Mouse (Mus musculus): ENCODE data around the gene Cacna1h.

GRCm38 (mm10) chr17:25433617-25434606 lies at the start of gene Cacna1h:
- TF ChIP-seq MYOD1 (IDR thresholded peaks at IDR 0.05; ENCODE audit: control insufficient read depth in 1 of 3, insufficient read length in 2 of 3, low read depth in 2 of 3) (no peak), POLR2A (IDR thresholded peaks at IDR 0.05; ENCODE audit: insufficient read length, low read depth) (no peak), USF1 (IDR thresholded peaks at IDR 0.05; ENCODE audit: low read depth) (no peak), CEBPB (IDR thresholded peaks at IDR 0.05; ENCODE audit: insufficient read depth, poor library complexity, severe bottlenecking) (no peak), POLR2AphosphoS2 (IDR thresholded peaks at IDR 0.05; ENCODE audit: insufficient read length, low read depth) (no peak), TCF12 (IDR thresholded peaks at IDR 0.05; ENCODE audit: insufficient read depth, poor library complexity, severe bottlenecking) (no peak), TCF3 (IDR thresholded peaks at IDR 0.05; ENCODE audit: insufficient read length, low read depth) (no peak), E2F4 (IDR thresholded peaks at IDR 0.05; ENCODE audit: insufficient read depth) (no peak), SRF (IDR thresholded peaks at IDR 0.05; ENCODE audit: control insufficient read depth, insufficient read length, low read depth) (no peak), MYOG (IDR thresholded peaks at IDR 0.05; ENCODE audit: control insufficient read depth in 1 of 3, insufficient read depth in 1 of 3, insufficient read length in 2 of 3, low read depth in 2 of 3) (no peak), MAX (IDR thresholded peaks at IDR 0.05; ENCODE audit: low read depth) (no peak), REST (IDR thresholded peaks at IDR 0.05; ENCODE audit: insufficient read depth, insufficient read length) (no peak)

Data from myocyte (in vitro differentiated cells).